Mouse (Mus musculus) embryo, embryonic 10.5 days (tissue): ENCODE data around the gene Bhlha15.

Source experiments
- DNase-seq: peaks from one replicate; pipeline ENCODE4 v3.0.0-alpha.2; 2015; ENCODE audit warnings: low spot score

Gene Bhlha15

GRCm38 (mm10) chr5:144191026-144191425 lies 940 bp downstream of the Bhlha15 start:
- peak; percentile 36 for DNase-seq

- no peak for DNase-seq
These were observed 2.6 kb downstream of the Bhlha15 start for GRCm38 (mm10) chr5:144192673-144193072.

DNA sequence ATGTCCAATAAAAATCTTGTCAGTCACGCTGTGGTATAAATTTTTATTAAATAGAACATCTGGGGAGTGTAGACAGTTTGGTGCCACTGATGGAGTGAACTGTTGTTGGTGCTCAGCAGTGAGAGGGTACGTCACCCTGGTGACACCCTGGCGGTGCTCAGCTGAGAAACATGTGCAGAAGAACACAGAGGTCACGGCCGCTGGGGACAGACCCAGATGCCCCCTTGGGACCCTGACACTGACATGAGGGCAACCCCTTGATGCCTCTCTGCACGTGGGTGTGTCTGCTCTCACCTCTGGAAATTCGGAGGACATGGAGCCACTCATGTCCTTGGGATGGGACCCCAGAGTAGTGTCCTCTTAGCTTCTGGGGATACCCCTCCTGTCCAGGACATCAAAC lies 4.3 kb downstream of the Bhlha15 start:
- no peak for DNase-seq

DNA sequence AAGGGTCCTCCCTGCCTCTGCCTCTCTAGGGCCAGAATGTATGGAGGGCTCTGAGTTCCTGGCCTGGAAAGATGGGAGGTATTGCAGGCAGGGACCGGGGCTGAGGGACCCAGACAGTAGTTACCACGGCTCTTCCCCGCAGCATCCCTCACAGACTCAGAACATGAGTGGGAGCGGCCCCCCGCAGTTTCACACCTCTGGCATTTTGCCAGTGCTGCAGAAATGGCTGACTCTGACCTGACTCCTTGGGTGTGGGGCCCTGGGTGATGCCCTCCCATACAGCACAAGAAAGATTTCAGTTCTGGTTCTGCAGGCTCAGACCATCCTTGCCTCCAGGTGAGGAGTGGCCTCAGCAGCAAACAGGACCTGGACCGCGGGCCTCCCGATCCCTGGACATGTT lies 5.5 kb downstream of the Bhlha15 start:
- DNase-seq: no peak

DNA sequence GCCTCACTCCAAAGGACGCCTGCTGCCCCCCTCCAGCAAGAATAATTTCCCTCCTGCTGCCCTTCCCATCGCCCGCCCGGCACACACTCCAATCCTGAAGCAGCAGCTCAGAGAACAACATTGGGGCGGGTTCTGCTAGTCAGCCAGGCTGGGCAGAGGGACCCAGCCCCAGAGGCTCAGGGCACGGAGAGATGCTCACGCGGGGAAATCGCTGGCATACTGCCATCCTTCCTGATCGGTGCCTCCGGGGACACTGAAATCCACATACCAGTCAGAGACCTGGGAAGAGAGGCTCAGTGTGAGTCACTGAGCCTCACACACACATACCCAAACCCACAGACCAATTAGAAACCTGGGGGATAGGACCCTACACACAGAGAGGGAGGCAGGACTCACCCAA lies 10.5 kb downstream of the Bhlha15 start:
- DNase-seq: no peak

DNA sequence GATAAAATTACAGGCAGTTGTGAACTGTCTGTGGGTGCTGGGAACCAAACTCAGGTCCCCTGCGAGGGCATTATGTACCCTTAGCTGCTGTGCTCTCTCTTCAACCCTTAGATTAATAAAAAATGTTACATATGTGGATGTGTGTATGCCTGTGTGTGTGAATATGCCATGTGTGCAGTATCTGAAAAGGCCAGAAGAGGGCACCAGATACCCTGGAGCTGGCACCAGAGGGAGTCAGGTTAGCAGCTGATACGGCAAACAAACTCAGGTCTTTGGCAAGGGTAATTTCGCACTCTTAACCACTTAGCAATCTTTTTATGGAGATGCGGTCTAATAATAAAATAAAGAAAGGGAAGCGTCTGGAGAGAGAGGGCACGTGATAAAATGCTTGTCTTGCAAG lies 12.3 kb downstream of the Bhlha15 start:
- DNase-seq: no peak

DNA sequence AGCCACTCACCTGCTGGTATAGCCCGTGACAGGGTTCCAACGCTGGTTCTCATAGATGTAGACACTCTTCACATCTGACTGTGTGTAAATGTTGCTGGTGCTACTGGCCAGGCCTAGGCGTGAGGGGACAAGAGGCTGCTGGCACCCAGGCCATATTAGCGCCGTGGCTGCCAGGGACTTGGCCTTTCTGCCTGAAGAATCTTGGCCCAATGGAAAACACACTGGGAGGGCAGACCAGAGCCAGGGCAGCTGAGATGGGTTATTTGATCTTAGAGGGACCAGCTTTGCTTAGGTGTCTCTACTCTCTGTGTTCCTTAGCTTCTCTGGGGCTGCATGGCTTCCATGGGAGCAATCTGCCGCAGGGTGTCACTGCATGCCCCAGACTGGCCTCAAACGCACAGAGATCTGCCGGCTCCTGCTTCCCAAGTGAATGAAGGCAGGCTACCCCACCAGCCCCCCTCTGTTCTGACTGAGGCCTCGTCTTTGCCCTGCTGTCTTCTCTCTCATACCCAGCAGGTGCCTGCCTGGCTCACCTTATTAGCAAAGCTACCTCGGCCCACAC lies 13.4 kb downstream of the Bhlha15 start:
- DNase-seq: no peak

DNA sequence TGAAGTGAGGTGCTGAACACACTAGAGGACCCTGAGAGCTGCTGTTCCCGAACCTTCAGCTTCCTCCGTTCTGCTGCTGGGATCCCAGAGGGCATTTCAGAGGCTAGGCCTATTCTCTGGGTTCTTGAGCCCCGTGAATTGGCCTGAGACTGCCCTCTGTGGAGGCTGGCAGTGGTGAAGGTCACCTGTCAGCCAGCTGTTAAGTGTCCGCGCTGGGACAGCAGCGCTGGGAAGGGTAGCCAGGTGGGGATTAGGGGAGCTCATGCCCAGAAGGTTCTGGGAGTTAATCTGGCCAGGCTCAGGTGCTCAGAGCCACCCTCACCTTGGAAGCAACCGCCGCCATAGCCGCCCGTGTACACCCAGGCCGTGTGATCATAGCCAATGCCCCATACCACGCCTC lies 14.2 kb downstream of the Bhlha15 start:
- no peak for DNase-seq

DNA sequence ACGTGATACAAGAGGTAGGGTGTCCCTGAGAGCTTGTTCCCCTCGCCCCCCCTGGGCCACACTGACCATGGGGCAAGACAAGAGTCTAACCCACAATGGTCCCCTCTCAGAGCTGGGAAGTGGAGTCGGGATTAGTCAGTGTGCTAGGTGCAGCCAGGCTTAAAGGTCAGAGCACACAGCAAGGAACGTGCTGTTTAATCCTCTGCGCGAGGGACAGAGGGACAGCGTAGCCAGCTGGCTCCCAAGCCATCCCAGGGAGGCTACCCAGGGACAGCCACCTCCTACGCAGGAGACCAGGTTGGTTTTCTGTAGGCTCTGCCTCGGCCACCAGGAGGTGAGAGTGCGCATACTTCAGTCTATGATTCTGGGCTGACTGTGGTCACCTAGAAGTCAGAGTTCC lies 14.8 kb downstream of the Bhlha15 start:
- DNase-seq: no peak

- DNase-seq: no peak
These were observed 16.0 kb downstream of the Bhlha15 start for GRCm38 (mm10) chr5:144206069-144206468.

DNA sequence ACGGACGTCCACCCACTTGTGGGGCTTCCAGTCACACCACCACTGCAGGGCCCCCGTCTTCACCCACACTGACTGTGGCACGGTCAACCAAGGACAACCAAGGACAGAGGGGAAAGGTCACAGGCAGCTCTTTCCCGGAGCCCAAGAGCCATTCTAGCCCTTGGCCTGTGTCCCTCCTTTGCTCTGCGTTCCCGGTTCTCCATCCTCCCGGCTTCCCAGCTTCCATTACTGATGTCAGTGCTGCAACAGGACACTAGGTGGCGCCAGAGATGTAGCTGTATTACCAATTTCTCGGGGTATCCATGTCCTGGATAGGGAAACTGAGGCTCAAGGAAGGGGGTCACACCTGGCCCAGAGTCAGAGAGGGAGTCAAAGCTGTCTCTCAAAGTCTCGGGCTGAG lies 17.4 kb downstream of the Bhlha15 start:
- peak; percentile 64 for DNase-seq

GRCm38 (mm10) chr5:144214453-144214852 lies 24.4 kb downstream of the Bhlha15 start:
- DNase-seq: peak; percentile 77

- no peak for DNase-seq
These were observed 25.9 kb downstream of the Bhlha15 start for GRCm38 (mm10) chr5:144215992-144216391.

- no peak for DNase-seq
These were observed 28.0 kb downstream of the Bhlha15 start for GRCm38 (mm10) chr5:144218061-144218460.

GRCm38 (mm10) chr5:144219306-144219705 lies 29.2 kb downstream of the Bhlha15 start:
- DNase-seq: peak; percentile 36

GRCm38 (mm10) chr5:144219936-144220335 lies 29.9 kb downstream of the Bhlha15 start:
- DNase-seq: no peak

DNA sequence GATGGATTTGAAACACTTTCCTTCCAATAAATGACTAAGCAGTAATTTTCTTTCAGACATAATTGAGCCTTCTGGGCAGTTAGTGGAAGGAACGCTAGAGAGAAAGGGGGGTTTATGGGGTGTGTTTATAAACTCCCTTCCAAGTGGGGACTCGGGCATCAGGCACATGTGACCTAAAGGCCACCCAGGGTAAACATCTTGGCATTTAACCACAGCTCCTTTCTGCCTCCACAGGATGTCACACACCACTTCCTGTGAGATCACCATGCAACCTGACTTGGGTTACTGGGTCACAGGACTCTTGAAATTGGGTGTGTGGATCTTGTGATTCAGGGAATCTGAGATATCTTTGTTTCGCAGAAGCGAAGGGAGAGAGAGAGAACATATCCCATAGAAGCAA lies 31.2 kb downstream of the Bhlha15 start:
- DNase-seq: no peak

GRCm38 (mm10) chr5:144222811-144223502 lies 32.9 kb downstream of the Bhlha15 start:
- DNase-seq: peak; percentile 14

GRCm38 (mm10) chr5:144223503-144223862 lies 33.4 kb downstream of the Bhlha15 start, which contains the start of gene Tecpr1:
Tecpr1 (minus strand) TSS chr5:144223615.
- peak; percentile 96 for DNase-seq

DNA sequence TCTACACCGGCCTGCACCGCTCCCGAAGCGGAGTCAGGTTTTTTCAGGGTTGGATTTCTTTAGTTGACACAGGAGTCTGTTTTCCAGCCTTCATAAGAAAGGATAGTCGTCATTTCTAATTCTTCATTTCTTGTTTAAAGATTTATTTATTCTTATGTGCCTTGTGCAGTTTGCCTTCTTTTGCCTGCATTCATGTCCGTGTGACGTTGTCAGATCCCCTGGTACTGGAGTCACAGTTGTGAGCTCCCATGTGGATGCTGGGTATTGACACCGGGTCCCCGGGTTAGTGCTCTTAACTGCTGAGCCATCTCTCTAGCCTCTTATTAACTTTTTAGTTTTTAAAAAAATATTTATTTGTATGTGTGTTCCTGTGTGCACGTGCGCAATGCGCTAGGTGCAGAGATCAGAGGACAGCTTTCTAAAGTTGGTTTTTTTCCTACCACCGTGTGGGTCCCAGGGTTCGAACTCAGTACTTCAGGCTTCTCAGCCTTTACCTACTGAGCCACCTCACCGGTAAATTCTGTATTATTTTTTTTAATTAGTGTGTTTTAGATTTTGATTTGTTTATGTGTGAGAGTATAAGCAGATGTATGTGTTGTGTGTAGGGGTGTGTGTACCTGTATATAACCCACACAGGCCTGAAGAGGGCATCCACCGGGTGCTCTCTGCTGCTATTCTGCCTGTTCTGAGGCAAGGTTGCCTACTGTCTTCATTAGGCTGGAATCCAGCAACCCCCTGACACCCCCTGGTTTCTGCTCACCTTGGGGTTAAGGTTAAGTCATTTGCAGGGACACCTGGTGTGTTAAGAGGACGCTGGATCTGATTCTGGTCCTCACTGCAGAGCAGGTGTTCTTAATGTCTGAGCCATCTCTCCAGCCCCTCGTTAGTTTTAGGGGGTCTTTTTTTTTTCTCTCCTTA lies 34.1 kb downstream of the Bhlha15 start:
- DNase-seq: no peak

DNA sequence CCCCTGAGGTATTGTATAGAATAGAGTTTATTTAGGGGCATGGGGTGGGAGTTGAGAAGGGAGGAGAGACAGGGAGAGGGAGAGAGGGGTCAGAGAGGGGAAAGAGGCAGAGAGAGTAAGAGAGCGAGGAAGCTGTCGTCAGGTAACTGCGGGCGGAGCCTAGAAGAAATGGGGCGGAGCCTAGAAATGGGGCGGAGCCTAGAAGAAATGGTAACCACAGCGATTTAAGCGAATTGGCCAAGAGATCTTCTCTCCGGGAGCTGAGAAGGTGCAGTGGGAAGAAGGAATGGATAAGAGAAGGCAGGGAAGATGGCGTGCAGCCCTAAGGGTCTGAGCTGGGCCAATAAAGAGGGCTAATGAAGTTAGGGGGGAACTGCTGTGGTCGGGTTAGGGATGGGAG lies 36.1 kb downstream of the Bhlha15 start:
- no peak for DNase-seq

- no peak for DNase-seq
These were observed 40.1 kb downstream of the Bhlha15 start for GRCm38 (mm10) chr5:144230216-144230615.

DNA sequence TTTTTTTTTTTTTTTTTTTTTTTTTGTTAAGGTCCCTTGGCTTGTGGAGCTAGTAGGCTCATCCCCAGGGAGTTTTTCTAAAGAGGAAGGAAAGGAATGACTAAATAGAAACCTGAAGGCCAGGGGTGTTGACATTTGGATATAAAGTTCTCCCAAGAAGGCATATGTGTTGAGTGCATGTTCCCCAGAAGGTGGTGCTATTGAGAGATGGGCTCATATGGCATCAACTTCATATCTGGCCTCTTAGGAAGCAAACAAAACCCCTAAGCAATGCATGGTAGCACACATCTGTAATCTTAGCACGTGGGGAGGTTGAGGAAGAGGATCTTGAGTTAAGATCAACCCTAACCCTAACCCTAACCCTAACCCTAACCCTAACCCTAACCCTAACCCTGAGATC lies 41.3 kb downstream of the Bhlha15 start:
- no peak for DNase-seq
